Mouse (Mus musculus) mesoderm, embryonic 11.5 days (tissue): ENCODE results near the gene Gm17660.

Experiments
- DNase-seq: peaks from one replicate; pipeline ENCODE4 v3.0.0-alpha.2; 2012; ENCODE audit warnings: low read depth, low spot score

The Gm17660 gene

DNA sequence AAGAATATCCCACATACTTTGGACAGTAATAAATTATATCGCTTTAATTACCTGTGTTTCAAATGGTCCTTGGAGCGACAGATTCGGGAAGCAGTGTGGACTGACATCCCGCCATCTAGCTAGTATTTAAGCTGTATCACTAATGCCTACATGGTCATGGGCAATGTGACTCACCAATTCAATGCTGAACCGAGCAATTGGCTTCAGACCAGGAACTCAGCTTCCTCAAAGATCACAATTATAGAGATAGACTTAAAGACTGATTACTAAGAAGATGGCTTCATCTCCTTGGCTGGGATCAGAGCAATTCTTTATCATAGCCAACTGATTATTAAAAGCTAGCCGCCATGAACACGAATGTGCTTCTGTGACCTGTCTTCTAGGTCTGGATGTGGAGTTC is at the start of gene Gm17660:
Gene Gm17660 (minus strand): TSS at position 101 of the 400 bp plus-strand sequence.
- DNase-seq = no peak

DNA sequence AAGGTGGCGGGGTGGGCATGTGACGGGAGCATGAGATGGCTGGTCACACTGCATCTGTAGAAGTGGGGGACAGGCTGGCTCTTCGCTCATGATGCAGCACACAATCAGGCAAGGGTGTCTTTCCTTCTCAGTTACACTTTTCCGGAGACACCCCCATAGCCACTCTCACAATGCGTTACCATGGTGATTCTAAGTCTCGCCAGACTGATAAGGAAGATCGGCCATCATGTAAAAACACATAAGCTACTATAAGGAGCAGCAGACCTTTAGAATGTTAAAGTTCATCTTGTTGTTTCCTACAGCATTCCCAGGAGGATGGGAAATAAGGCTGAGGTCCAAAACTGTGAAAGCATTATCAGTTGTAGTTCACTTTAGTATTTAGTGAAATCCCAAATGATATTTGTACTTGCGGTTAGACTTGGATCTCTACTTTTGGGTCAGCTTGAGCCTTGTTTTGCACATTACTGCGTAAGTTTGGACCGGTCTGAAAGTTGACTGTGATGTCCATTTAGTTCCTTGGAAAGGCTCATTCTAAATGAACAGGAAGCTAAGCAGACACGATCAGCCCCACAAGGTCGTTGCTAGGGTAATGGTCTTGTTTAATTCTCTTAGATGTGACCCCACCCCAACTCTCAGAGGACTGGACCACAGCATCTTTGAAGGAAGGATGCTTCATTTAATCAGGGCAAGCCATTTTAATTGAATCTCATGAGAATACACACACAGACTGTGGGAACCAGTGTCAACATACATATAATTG is 49.3 kb upstream of the Gm17660 start:
- no peak for DNase-seq

DNA sequence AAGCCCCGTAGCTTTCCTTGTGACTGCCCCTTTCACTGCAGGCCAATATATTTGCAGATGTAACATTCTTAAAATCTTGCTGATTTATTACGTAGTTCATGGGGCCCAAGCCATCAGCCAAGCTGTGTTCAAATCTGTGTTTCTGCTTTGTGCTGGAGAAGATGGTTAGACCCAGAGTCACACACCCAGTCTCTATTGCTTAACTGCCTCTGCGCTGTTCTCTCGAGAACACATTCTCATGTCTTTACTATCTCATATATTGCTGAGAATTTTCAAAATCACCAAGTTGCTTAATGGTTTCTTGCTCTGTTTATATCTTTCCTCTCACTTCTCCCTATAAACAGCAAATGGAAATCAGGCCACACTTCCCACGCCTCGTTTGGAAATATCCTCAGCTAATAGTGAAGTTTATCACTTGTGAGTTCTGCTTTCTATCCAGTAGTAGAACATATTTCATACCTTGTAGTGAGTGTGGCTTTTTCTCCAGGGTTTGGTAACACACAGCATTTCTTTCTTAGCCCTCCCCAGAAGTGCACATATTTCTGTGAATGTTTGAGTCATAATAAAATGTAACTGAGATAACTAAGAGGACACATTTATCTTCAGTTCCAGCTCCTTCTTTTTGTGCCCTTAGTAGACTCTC is 46.7 kb upstream of the Gm17660 start:
- no peak for DNase-seq

DNA sequence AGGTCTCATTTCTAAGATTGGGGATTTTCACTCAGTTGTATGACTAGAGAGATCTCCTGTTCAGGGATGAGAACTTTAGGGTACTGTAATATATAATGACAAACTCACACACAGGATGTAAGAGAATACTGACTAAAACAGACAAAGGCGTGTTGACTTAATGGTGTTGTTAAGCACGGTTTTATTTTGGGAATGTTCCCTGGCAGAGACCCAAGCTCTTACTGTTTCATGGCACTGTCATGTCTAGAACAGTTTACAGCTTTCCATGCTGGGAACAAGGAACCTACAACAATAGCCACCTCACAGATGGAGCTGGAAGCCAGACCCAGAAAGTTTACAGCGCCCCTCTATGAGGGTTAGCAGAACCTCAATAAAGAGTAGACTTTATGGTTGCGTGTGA is 38.5 kb upstream of the Gm17660 start:
- DNase-seq = no peak

- peak; percentile 44 for DNase-seq
These were observed 37.7 kb upstream of the Gm17660 start for GRCm38 (mm10) chr5:104115118-104115517.

- DNase-seq = peak; percentile 56
These were observed 36.2 kb upstream of the Gm17660 start, which contains the start of gene Sparcl1 for GRCm38 (mm10) chr5:104113491-104114172. Gene Sparcl1, minus strand, starts transcription at chr5:104113733.

DNA sequence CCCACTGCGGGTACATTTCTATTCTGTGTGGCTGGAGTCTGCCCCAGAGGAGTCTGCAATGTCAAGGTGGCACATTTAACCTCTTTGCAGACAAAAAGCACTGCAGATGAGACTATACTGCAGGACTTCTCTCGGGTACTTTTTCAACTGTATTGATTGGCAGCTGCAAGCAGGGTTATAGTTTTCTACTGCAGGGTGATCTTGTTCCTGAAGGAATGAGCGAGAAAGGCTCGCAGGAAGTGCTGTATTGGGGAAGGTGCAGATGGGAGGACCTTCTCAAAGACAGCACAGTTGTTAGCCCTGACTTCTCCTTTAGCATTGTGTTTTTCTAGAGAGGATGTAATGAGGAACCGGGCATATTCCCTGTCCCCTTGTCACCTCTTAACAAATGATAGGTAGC is 35.1 kb upstream of the Gm17660 start:
- DNase-seq = no peak

GRCm38 (mm10) chr5:104112016-104112415 is 34.6 kb upstream of the Gm17660 start:
- peak; percentile 77 for DNase-seq

- peak; percentile 77 for DNase-seq
These were observed 32.9 kb upstream of the Gm17660 start for GRCm38 (mm10) chr5:104110171-104110920.

DNA sequence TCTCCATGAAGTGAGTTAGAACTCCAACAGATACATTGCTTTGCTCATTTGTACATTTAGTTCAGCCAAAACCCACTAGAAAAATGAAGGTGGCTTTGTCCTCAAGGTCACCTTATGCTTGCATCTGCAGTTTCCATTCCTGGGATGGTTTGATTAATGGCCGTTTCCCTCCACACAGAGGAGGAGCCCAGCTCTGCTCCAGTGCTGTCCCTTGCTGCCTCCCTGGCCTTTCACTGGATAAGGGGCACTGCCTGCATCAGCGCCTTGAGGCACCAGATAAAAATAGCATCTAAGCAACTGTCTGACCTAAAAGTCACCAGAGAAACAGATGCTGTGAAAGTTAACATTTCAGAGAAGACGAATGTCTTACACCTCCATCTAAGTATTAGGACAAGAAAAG is 32.1 kb upstream of the Gm17660 start:
- peak; percentile 66 for DNase-seq

DNA sequence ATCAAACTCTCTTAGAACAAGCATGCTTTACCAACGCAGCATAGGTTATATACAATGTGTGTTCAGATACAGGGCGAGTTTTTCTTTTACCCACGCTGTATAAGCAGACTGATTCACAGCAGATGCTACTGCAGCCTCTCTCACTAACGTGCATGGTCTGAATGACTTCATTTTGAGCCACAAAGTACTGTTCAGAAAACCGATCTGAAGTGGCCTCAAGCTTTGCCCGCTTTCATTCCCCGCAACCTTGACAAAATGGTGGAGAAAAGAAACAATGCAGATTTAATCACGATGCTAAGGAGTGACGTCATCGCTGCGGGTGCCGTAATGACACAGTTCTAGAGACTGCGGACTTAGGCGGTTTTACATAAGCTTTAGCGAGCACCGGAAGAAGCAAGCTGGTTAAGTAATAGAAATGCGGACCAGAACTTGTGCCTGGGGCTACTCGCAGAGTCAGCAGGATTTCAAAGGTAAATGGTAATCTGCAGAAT is 31.5 kb upstream of the Gm17660 start:
- DNase-seq = peak; percentile 75

DNA sequence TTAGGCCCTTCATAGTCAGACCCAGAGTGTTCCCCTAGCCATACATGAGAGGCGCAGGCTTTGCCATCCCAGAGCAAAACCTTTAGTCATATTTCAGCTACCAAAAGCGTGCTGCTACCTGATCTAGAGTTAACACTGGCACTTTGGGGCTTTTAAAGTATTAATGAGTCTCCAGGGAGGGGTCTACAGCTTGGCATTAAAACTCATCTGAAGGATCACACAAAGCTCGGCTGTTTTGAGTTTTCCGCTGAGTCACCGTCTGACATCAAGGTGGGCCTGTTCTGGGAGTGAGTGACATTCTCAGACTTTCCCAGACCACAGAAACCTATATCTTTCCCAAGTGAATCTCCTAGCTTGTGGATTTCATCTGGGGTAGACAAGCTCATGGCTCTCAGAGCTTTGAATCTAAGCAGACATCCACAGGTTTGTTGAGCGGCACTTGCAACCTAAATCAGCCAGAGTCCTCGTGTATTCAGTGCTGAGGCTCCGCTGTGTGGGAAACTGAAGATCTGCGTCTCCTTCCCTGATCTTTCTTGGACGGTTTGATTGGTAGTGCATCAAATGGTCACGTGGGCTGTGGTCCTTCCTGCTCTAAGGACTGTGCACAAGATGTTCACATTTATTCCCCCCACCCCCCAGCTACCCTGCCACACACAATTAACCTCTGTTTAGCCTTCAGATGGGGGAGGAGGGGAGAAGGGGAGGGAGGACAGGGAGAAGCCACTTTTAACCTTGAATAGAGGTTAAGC is 30.9 kb upstream of the Gm17660 start:
- DNase-seq = peak; percentile 65

- no peak for DNase-seq
These were observed 26.7 kb upstream of the Gm17660 start for GRCm38 (mm10) chr5:104104111-104104510.

DNA sequence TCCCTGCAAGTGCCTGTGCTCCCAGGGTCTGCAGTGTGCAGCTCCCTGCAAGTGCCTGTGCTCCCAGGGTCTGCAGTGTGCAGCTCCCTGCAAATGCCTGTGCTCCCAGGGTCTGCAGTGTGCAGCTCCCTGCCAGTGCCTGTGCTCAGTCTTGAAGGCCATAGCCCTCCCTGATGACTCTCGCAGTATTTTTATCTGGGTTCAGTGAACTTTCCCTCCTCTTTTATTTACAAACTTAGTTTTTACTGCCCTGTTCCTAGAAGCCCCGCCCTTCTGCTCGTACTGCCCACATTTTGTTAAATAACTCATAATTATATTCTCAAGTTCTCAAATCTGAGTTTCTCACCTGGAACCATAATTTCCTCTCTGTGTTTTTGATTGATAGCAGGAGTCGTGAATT is 25.8 kb upstream of the Gm17660 start:
- DNase-seq = no peak

- peak; percentile 54 for DNase-seq
These were observed 24.5 kb upstream of the Gm17660 start for GRCm38 (mm10) chr5:104101678-104102531.

DNA sequence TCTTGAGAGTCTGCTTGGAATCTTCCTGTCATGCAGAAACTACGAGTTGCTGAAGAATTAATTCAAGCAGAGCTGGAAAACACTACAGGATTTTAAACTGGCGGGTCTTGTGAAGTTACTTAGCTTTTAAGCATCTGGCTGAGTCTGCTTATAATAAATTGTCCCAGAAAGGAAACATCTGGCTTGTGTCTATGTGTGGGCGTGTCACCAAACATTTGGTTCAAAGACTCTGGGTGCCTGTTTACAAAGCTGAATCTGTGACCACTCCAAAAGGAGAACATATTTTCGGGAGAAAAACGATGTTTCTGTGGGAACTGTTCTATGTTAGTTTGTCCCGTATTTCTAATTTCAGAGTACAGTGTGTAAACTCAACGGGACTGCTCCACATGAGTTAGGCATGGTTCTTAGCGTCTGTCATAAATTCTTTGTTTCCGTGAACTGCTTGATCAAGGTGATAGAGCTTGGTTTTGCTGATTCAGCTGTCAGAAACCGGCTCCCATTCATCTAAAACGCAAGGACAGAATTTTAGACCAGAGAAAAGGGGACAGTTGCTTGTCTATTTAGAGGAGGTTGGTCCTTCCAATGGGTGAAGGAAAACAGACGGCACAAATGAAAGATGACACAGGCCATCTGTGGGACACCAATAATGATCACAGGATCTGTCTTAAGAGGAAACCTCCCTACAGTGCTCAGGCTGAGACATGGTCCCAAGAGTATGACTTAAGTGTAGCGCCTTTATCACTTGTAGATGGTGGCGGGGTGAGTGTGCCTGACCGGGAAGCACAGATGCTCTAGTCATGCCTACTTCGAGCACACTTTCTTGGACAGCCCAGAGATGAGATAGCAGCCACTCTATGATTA is 18.9 kb upstream of the Gm17660 start:
- DNase-seq = no peak

- no peak for DNase-seq
These were observed 18.1 kb upstream of the Gm17660 start for GRCm38 (mm10) chr5:104095416-104096077.

DNA sequence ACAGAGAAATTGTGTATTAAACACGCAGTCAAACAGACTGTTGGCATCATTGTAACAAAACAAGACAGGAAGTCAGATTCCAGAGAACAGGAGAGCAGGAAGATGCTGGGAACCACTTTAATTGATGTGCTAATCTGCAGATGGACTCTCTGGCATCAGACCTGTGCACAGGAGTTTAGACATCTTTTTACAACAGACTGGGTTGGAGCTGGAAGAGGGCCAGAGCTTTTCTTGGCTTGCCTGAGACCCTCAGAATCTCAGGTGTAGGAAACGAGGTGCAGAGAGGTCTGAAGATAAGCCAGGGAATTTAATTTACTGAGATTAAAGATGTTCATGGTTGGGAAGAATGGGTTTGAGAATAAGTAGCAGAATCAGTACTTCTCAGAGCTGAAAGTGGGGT is 12.3 kb upstream of the Gm17660 start:
- no peak for DNase-seq
